Mouse (Mus musculus) stomach, embryonic 14.5 days (tissue): ENCODE data around the gene Pde4d. TPM values are rescaled to one million over a fixed set of nuclear protein-coding genes. Genes with fewer than 3 reads are reported as not detected.
A peak's percentile ranks its signal among the peaks of the same experiment; 100 is the strongest.

Experiments
- ATAC-seq: fragments of 200-750 bp; cut with Nextera tagmentation; 2 replicates; pipeline ENCODE4 v1.8.0; 2017; ENCODE audit warnings: low read depth, moderate TSS enrichment; ENCODE audit not compliant: insufficient number of reproducible peaks, insufficient read depth, low FRiP score
- H3K27ac ChIP-seq: fragments of 300-500 bp; sonication (generic); 2 replicates; pipeline ENCODE4 v1.5.1; 2014; ENCODE audit warnings: mild to moderate bottlenecking, low read length, moderate library complexity, mixed read lengths
- H3K27me3 ChIP-seq: fragments of 300-500 bp; sonication (generic); 2 replicates; pipeline ENCODE4 v1.6.1; 2014; ENCODE audit warnings: low read length, control low read depth, mixed read lengths; ENCODE audit not compliant: control insufficient read depth, insufficient read depth
- H3K36me3 ChIP-seq: fragments of 300-500 bp; sonication (generic); 2 replicates; pipeline ENCODE4 v1.6.1; 2014; ENCODE audit warnings: mild to moderate bottlenecking, control low read depth, low read length, moderate library complexity, mixed read lengths; ENCODE audit not compliant: control insufficient read depth, insufficient read depth
- H3K4me1 ChIP-seq: fragments of 300-500 bp; sonication (generic); 2 replicates; pipeline ENCODE4 v1.6.1; 2014; ENCODE audit warnings: low read length, control low read depth, mixed read lengths; ENCODE audit not compliant: control insufficient read depth, insufficient read depth
- H3K4me2 ChIP-seq: fragments of 300-500 bp; sonication (generic); replicated peaks from 2 replicates; pipeline ENCODE4 v1.6.1; 2014; ENCODE audit warnings: low read depth, low read length, control low read depth
- H3K4me3 ChIP-seq: fragments of 300-500 bp; sonication (generic); 2 replicates; pipeline ENCODE4 v1.5.1; 2014; ENCODE audit warnings: low read depth, low read length, control low read depth
- H3K9ac ChIP-seq: fragments of 300-500 bp; sonication (generic); replicated peaks from 2 replicates; pipeline ENCODE4 v1.6.1; 2014; ENCODE audit warnings: low read depth, mild to moderate bottlenecking, control low read depth, low read length, moderate library complexity, mixed read lengths
- H3K9me3 ChIP-seq: fragments of 300-500 bp; sonication (generic); 2 replicates; pipeline ENCODE4 v1.6.1; 2016; ENCODE audit warnings: low read depth, low read length, control low read depth; ENCODE audit not compliant: control insufficient read depth
- WGBS: fragments of 180-500 bp; shearing (Covaris S2); extraction: QIAGEN DNeasy Blood & Tissue Kit; methylation state at CpG from one replicate; pipeline ENCODE4 v1.1.7; 2014; 5-methylcytosine and 5-hydroxymethylcytosine counted together
- polyA plus RNA-seq: library from polyadenylated mRNA; unstranded; fragments of >200 nt; fragmentation: Nextera tagmentation; extraction: Ambion mirVana; gene quantifications from 2 replicates; pipeline ENCODE4 v1.2.1, GENCODE M21; 2014

The Pde4d gene
- polyA plus RNA-seq, 1 experiment from 2014 or later = 29.3 TPM

DNA sequence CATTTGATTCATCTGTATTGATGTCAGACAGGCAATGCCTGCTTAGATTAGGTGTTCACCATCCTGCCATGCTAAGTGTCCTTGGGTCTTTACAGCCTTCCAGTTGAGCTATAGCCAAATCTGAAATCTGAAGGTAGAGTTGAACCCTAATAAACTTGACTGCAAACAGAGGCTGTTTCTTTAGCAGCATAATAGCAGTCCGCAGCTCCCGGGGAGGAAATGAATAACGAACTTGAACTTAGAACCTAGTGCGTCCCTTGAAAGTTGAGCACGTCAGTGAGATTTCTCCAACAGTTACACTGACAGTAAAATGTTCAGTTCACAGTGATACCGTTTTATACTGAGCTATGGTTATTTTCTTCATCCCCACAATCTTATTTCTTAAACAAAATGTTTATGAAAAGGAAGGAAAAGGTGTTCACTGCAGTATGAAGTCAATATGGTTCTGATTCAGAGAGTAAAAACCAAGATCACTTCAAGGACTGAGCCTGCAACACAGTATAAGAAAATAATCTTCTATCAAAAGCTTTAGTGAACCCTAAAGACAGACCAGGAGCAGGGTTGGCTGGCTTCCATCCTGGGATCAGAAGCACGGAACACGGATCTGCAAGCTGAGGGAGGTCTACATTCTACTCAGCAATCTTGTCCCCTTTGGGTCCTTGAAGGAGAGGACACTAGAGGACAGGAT lies 1372.1 kb downstream of the Pde4d start:
- Histone ChIP-seq H3K4me3 (peak overlapping the region; percentile 28), H3K9me3 (no peaks in the 10 kb centered on the region), H3K27ac (peak overlapping the region; percentile 84), H3K4me2 (peak overlapping the region; percentile 41), H3K9ac (no peak overlapping the region; the same call in 1 of the 2 replicates), H3K36me3 (no peaks in the 10 kb centered on the region), H3K4me1 (peaks cover 24% of the 10 kb centered on the region; the same call in 1 of the 2 replicates), H3K27me3 (no peaks in the 10 kb centered on the region)
- WGBS = 4% methylated on average over 8 of the region's 8 CpGs
- peak; percentile 68 for ATAC-seq

DNA sequence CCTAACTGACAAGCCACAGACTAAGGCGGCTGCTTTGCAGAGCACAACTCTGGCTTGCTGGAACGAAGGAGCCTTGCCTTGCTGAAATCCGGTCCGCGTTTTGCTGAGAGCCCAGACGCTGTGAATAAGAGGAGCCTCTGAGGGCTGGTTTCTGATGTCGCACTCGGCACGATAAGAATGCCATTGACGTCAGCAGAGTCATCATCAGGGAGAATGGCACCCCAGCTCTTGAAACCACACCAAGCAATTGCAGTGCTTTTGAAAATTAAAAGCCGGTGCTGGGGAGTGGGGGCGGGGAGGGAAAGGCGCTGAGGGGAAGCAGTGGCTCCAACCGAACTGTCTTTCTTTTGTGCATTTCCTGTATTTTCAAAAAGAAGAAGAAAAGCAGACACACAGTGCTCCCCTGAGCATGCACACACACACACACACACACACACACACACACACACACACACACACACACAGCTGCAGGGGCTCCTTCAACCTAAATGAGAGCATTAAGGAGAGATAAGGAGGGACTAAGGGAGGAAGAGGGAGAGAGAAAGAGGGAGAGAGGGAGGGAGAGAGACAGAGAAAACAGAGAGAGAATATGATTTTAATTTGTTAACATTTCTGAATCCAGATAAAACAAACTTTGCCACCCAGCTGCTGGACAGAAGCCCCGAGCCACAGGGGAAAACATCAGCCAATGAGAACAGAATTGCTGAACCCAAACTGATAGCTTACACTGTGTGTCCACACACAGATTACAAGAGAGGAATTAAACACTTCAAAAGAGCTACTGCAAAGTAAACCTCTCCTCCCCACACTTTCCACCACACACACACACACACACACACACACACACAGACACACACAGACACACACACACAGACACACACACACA lies 1372.9 kb downstream of the Pde4d start:
- Histone ChIP-seq H3K4me1 (peaks cover 24% of the 10 kb centered on the region; the same call in 1 of the 2 replicates), H3K36me3 (no peaks in the 10 kb centered on the region), H3K9me3 (no peaks in the 10 kb centered on the region), H3K27me3 (no peaks in the 10 kb centered on the region), H3K4me2 (peak overlapping the region; percentile 41), H3K27ac (peak overlapping the region; percentile 84), H3K4me3 (peak overlapping the region; percentile 28), H3K9ac (no peak overlapping the region; the same call in 1 of the 2 replicates)
- peak; percentile 93 for ATAC-seq
- 1% methylated on average over 15 of the region's 15 CpGs for WGBS

- Histone ChIP-seq H3K27ac (peak overlapping the region; percentile 84), H3K27me3 (no peaks in the 10 kb centered on the region), H3K4me3 (no peak overlapping the region), H3K9me3 (no peaks in the 10 kb centered on the region), H3K9ac (no peak overlapping the region), H3K4me1 (peaks cover 24% of the 10 kb centered on the region; the same call in 1 of the 2 replicates), H3K36me3 (no peaks in the 10 kb centered on the region), H3K4me2 (peak overlapping the region; percentile 41)
- no peak for ATAC-seq
- WGBS = 14% methylated on average over 11 of the region's 11 CpGs
Measured at GRCm38 (mm10) chr13:109823307-109824031, 1373.7 kb downstream of the Pde4d start.

- H3K27ac ChIP-seq = no peak overlapping the region
- no peak for ATAC-seq
- no peaks in the 10 kb centered on the region for H3K9me3 ChIP-seq
- peaks cover 21% of the 10 kb centered on the region; the same call in 1 of the 2 replicates for H3K4me1 ChIP-seq
- H3K36me3 ChIP-seq = no peaks in the 10 kb centered on the region
- no peaks in the 10 kb centered on the region for H3K27me3 ChIP-seq
- H3K4me2 ChIP-seq = no peak overlapping the region
- WGBS = 83% methylated on average over 6 of the region's 6 CpGs
- H3K9ac ChIP-seq = no peak overlapping the region
- no peak overlapping the region for H3K4me3 ChIP-seq
Measured at GRCm38 (mm10) chr13:109825891-109826290, 1376.1 kb downstream of the Pde4d start.

DNA sequence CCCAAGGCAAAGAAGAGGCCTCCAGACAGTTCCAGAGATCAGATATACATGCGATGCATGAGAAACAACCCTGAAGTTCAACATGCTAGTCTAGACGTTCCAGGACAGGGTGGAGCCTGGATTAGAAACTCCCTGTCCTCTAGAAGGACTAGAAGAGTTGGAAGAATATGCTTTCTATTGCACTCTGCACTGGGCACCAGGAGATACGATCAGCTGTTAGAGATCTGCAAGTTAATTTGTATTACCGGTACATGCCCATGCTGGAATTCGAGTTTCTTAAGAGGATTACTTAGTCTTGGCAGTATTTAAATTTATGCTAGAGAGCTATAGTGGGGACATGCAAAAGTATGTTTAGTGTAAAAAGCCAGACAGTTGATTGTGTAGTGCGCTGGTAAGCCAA lies 1377.6 kb downstream of the Pde4d start:
- Histone ChIP-seq H3K4me2 (no peak overlapping the region), H3K9ac (no peak overlapping the region), H3K4me3 (no peak overlapping the region), H3K27me3 (no peaks in the 10 kb centered on the region), H3K27ac (no peak overlapping the region), H3K36me3 (no peaks in the 10 kb centered on the region), H3K9me3 (no peaks in the 10 kb centered on the region), H3K4me1 (peaks cover 12% of the 10 kb centered on the region; the same call in 1 of the 2 replicates)
- ATAC-seq = no peak
- 78% methylated on average over 6 of the region's 6 CpGs for WGBS

DNA sequence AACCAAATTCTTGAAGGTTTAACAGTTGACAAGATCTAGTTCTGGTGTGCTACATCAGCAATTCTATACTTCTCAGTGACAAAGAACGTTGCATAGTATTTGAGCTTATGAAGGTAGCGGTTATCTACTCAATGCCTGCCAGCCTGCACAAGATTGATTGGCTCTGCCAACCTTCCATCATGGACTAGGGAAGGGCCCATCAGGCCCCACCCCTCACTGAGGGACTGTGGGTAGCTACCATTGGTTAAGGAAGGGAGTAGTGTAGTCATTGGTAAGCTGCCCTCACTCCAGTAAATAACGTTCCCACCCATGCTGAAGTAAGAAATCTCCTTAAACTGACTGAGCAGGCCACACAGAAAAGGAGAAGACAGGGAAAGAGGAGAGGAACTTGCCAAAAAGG lies 1378.2 kb downstream of the Pde4d start:
- Histone ChIP-seq H3K27ac (no peak overlapping the region), H3K9me3 (no peaks in the 10 kb centered on the region), H3K4me3 (no peak overlapping the region), H3K9ac (no peak overlapping the region), H3K36me3 (no peaks in the 10 kb centered on the region), H3K4me2 (no peak overlapping the region), H3K4me1 (peaks cover 11% of the 10 kb centered on the region; the same call in 1 of the 2 replicates), H3K27me3 (no peaks in the 10 kb centered on the region)
- ATAC-seq = no peak
- WGBS = 82% methylated on average over 3 of the region's 3 CpGs

- Histone ChIP-seq H3K27ac (no peak overlapping the region), H3K9ac (no peak overlapping the region), H3K36me3 (no peaks in the 10 kb centered on the region), H3K27me3 (no peaks in the 10 kb centered on the region), H3K4me2 (no peak overlapping the region), H3K9me3 (no peaks in the 10 kb centered on the region), H3K4me1 (no peaks in the 10 kb centered on the region), H3K4me3 (no peak overlapping the region)
- 73% methylated on average over 3 of the region's 3 CpGs for WGBS
- ATAC-seq = no peak
Measured at GRCm38 (mm10) chr13:109829444-109829843, 1379.7 kb downstream of the Pde4d start.

GRCm38 (mm10) chr13:109834935-109835334 lies 1385.2 kb downstream of the Pde4d start:
- 86% methylated on average over 3 of the region's 3 CpGs for WGBS

More at GRCm38 (mm10) chr13:109834935-109835334, 1385.2 kb downstream of the Pde4d start:
- no peaks in the 10 kb centered on the region for H3K36me3 ChIP-seq
- no peak overlapping the region for H3K4me3 ChIP-seq
- H3K4me2 ChIP-seq = no peak overlapping the region
- H3K9ac ChIP-seq = no peak overlapping the region
- H3K9me3 ChIP-seq = no peaks in the 10 kb centered on the region
- H3K27ac ChIP-seq = no peak overlapping the region
- H3K4me1 ChIP-seq = no peaks in the 10 kb centered on the region
- ATAC-seq = no peak
- no peaks in the 10 kb centered on the region for H3K27me3 ChIP-seq
